Mouse (Mus musculus) G1E (cell line): ENCODE measurements at regions not wholly inside any gene's neighbourhood (a gene's known extent, or its start where the extent isn't known, plus 50 kb on each side); places are given as distances from the start of the nearest gene placed in this dataset.

ENCODE experiments used
- CTCF ChIP-seq: IDR thresholded peaks from 2 replicates; pipeline ENCODE4 v1.5.1; 2012; ENCODE audit warnings: low read depth, low read length, inconsistent platforms, mixed read lengths
- GATA1 ChIP-seq: IDR thresholded peaks from 2 replicates; pipeline ENCODE4 v1.6.1; 2012; ENCODE audit warnings: borderline replicate concordance, low read length, inconsistent platforms, mixed read lengths
- GATA2 ChIP-seq: IDR thresholded peaks from 2 replicates; pipeline ENCODE4 v1.6.1; 2012; ENCODE audit warnings: low read depth, low read length, inconsistent platforms, borderline replicate concordance
- POLR2AphosphoS5 ChIP-seq: IDR thresholded peaks from 2 replicates; pipeline ENCODE4 v1.6.1; 2012; ENCODE audit warnings: low read depth, low read length, inconsistent platforms; ENCODE audit not compliant: insufficient replicate concordance
- TAL1 ChIP-seq: conservative IDR thresholded peaks from 2 replicates; pipeline ENCODE4 v1.6.1; 2012; ENCODE audit warnings: low read depth, low read length, inconsistent platforms, mixed read lengths

GRCm38 (mm10) chr14:17539322-17539721, 120.7 kb upstream of the Thrb start:
- no peak for TF ChIP-seq CTCF
- TF ChIP-seq GATA1: no peak
- no peak for TF ChIP-seq POLR2AphosphoS5
- TF ChIP-seq GATA2: no peak
- no peak for TF ChIP-seq TAL1
